Mouse (Mus musculus) skeletal muscle tissue, postnatal 0 days (tissue): ENCODE data around the gene Fpr3. TPM values are rescaled to one million over a fixed set of nuclear protein-coding genes. Genes with fewer than 3 reads are reported as not detected.

Experiments used
- polyA plus RNA-seq: library from polyadenylated mRNA; unstranded; fragments of >200 nt; fragmentation: Nextera tagmentation; extraction: Ambion mirVana; gene quantifications from 2 replicates; pipeline ENCODE4 v1.2.1, GENCODE M21; 2015

Gene Fpr3
- not detected in 2 replicates for polyA plus RNA-seq

DNA sequence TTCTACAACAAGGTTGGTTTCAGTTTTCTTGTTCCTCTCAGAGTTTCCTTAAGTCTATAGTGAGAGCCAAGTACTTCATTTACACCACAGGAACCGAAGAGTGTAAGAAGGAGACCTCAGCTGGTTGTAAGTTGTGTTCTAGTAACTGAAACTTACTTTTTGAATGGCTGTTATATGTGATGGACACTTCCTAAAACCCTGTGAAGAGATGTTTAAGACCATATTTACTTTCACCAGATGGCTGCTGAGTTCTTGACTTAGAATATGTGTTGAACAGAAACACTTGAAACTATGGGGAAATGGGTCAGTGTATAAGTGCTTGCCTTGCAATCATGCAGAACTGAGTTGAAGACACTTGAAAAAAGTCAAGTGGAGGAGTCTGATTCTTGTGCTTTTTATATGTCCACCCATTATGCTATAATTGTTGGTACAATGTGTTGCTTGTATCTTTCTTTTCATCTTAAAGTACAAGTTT lies at the start of gene Fpr3, which contains the start of gene Fpr2:
Gene Fpr3 (plus strand): TSS at position 79 of the 475 bp plus-strand sequence.
Gene Fpr2 (plus strand): TSS at position 51 of the 475 bp plus-strand sequence.

DNA sequence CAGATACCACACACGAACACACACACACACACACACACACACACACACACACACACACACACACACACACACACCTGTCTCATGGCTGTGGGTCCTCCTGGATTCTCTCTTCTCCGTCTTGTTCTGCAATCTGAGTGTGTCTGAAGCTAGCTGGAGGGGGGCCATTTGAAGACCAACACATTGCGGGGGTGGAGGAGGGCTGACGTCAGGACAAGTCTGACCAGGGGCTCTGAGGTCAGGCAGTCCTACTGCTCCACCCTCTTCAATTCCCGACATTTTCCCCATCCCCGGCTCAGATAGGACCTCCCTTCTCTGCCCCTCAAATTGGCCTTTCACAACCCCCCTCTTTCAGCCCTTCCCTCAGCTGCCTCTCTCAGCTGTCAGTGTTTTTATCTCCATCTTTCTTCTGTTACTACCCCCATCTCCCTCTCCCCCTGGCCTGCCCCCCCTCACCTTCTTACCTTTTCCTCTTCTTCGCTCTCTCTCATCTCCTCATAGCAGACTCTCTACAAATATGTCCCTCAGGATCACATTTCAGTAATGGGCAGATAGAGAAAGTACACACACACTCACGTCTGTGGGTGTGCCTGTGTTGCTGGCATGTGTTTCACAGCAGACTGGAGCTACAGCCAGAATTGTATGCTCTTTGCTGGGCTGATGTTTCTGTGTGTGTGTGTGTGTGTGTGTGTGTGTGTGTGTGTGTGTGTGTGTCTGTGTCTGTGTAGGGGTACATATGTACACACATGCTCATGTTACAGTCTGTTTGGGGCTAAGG lies 32.4 kb upstream of the Fpr3 start, which contains the start of gene Has1:
Gene Has1 (minus strand): TSS at position 142 of the 775 bp plus-strand sequence.

GRCm38 (mm10) chr17:17883840-17884239 lies 3.8 kb upstream of the Fpr3 start, which contains the start of gene Fpr1:
Fpr1 (minus strand) TSS chr17:17883940.

Other genes starting within 250 kb of the Fpr3 start
- not detected in 2 replicates for gene Vmn2r90, start 184.1 kb upstream of the Fpr3 start, polyA plus RNA-seq
- gene Spaca6, start 60.7 kb upstream of the Fpr3 start, polyA plus RNA-seq = 7.7 and 10.5 TPM in 2 replicates
- gene Has1, start 32.6 kb upstream of the Fpr3 start, polyA plus RNA-seq = 0.62 TPM in 2 replicates
- 0.54 and 0.73 TPM in 2 replicates for gene Fpr1, start 3.9 kb upstream of the Fpr3 start, polyA plus RNA-seq
- 0.42 and 0.62 TPM in 2 replicates for gene Fpr2, start within 50 bp of the Fpr3 start, polyA plus RNA-seq
- gene Fpr-rs4, start 133.9 kb downstream of the Fpr3 start, polyA plus RNA-seq = not detected in 2 replicates
- not detected in 2 replicates for gene Vmn2r124, start 161.6 kb downstream of the Fpr3 start, polyA plus RNA-seq
- not detected in 2 replicates for gene Vmn2r91, start 197.2 kb downstream of the Fpr3 start, polyA plus RNA-seq